Mouse (Mus musculus): ENCODE results near the gene Myo1h.

The Myo1h gene

GRCm38 (mm10) chr5:114359586-114359985, 70.6 kb downstream of the Myo1h start:
- no peak for DNase-seq (ENCODE audit: low spot score in 2 of 2)

GRCm38 (mm10) chr5:114360968-114361367, 72.0 kb downstream of the Myo1h start:
- DNase-seq (ENCODE audit: low spot score in 2 of 2) = no peak

GRCm38 (mm10) chr5:114365043-114365752, 76.2 kb downstream of the Myo1h start:
- no peak for DNase-seq (ENCODE audit: low spot score in 2 of 2)

GRCm38 (mm10) chr5:114368121-114368520, 79.2 kb downstream of the Myo1h start:
- DNase-seq (ENCODE audit: low spot score in 2 of 2) = no peak

- no peak for DNase-seq (ENCODE audit: low spot score in 2 of 2)
These were observed 80.0 kb downstream of the Myo1h start for GRCm38 (mm10) chr5:114368803-114369496.

- no peak for DNase-seq (ENCODE audit: low spot score in 2 of 2)
These were observed 81.0 kb downstream of the Myo1h start for GRCm38 (mm10) chr5:114369921-114370320.

- DNase-seq (ENCODE audit: low spot score in 2 of 2) = no peak
These were observed 81.4 kb downstream of the Myo1h start for GRCm38 (mm10) chr5:114370371-114370776.

GRCm38 (mm10) chr5:114371331-114371730, 82.4 kb downstream of the Myo1h start:
- no peak for DNase-seq (ENCODE audit: low spot score in 2 of 2)

- no peak for DNase-seq (ENCODE audit: low spot score in 2 of 2)
These were observed 82.9 kb downstream of the Myo1h start for GRCm38 (mm10) chr5:114371731-114372473.

GRCm38 (mm10) chr5:114372565-114372964, 83.6 kb downstream of the Myo1h start:
- DNase-seq (ENCODE audit: low spot score in 2 of 2) = no peak

- no peak for DNase-seq (ENCODE audit: low spot score in 2 of 2)
These were observed 84.2 kb downstream of the Myo1h start for GRCm38 (mm10) chr5:114373174-114373573.

GRCm38 (mm10) chr5:114373581-114373980, 84.6 kb downstream of the Myo1h start:
- DNase-seq (ENCODE audit: low spot score in 2 of 2) = no peak

GRCm38 (mm10) chr5:114374409-114375213, 85.6 kb downstream of the Myo1h start:
- no peak for DNase-seq (ENCODE audit: low spot score in 2 of 2)

GRCm38 (mm10) chr5:114378177-114378920, 89.4 kb downstream of the Myo1h start:
- no peak for DNase-seq (ENCODE audit: low spot score in 2 of 2)

GRCm38 (mm10) chr5:114378936-114379335, 90.0 kb downstream of the Myo1h start:
- no peak for DNase-seq (ENCODE audit: low spot score in 2 of 2)

- DNase-seq (ENCODE audit: low spot score in 2 of 2) = no peak
These were observed 90.8 kb downstream of the Myo1h start for GRCm38 (mm10) chr5:114379763-114380162.

- peak; percentile 75 to 83 for DNase-seq (ENCODE audit: low spot score in 2 of 2)
These were observed 91.4 kb downstream of the Myo1h start, which contains the start of the genes Kctd10 and Ube3b for GRCm38 (mm10) chr5:114380209-114381012. TSS of gene Kctd10 (minus strand) at chr5:114380508. TSS of gene Ube3b (plus strand) at chr5:114380607.

GRCm38 (mm10) chr5:114381013-114381351, 92.0 kb downstream of the Myo1h start:
- DNase-seq (ENCODE audit: low spot score in 2 of 2) = peak in 1 of 2 experiments; percentile 27

- DNase-seq (ENCODE audit: low spot score in 2 of 2) = no peak
These were observed 94.4 kb downstream of the Myo1h start for GRCm38 (mm10) chr5:114383184-114383904.

All from right cerebral cortex, adult 2 months (tissue).